Mouse (Mus musculus) small intestine, adult 2 months (tissue): ENCODE results near the gene Sh3bp4.

ENCODE experiments used
- CTCF ChIP-seq: fragments of 200-500 bp; IDR thresholded peaks from 2 replicates; pipeline ENCODE4 v1.5.1; 2012; ENCODE audit warnings: low read depth, mild to moderate bottlenecking, control low read depth, inconsistent platforms, low read length, moderate library complexity, mixed read lengths; ENCODE audit not compliant: insufficient replicate concordance, insufficient read length; ENCODE audit errors: extremely low read depth
- POLR2A ChIP-seq: fragments of 200-500 bp; IDR thresholded peaks from 2 replicates; pipeline ENCODE4 v1.6.1; 2012; ENCODE audit warnings: low read depth, mild to moderate bottlenecking, control low read depth, inconsistent platforms, low read length, moderate library complexity

DNA sequence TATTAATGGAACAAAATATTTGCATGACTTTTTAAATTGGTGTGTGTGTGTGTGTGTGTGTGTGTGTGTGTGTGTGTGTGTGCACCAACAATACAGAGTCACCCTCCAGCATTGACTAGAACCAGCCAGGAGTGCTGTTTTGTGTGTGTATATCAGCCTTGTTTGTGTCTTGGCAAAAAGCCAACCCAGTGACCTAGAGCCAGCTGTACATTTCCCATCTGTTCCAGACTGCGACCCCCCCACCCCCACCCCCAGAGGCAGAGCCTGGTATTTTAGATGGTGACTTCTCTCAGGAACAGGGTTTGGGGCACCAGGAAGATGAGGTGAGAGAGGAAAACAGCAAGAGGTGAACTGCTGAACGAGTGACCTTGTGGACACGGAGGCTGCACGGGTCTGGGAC lies 24.2 kb downstream of the Sh3bp4 start:
- no peak for TF ChIP-seq CTCF
- no peak for TF ChIP-seq POLR2A
